Mouse (Mus musculus): ENCODE results near the gene Tgm4.

GRCm38 (mm10) chr9:123115566-123115965 is 81.0 kb downstream of the Tgm4 start:
- TF ChIP-seq CTCF (IDR thresholded peaks at IDR 0.05) (no peak), POLR2A (IDR thresholded peaks at IDR 0.05; ENCODE audit: insufficient read depth, low read depth, low read length) (no peak), EP300 (IDR thresholded peaks at IDR 0.05; ENCODE audit: insufficient read depth, low read depth, low read length) (no peak)

All from heart, adult 2 months (tissue).